Mouse (Mus musculus) adrenal gland, adult 18-20 months (tissue): ENCODE results near the gene Pbx1. TPM values are rescaled to one million over a fixed set of nuclear protein-coding genes. Genes with fewer than 3 reads are reported as not detected.
A peak's percentile ranks its signal among the peaks of the same experiment; 100 is the strongest.

Source experiments
- DNase-seq, 2 experiments: peaks; one replicate each; pipeline ENCODE4 v3.0.0; 2021 to 2022; ENCODE audit warnings: low spot score in 2 of 2
- total RNA-seq, 2 experiments: library from RNA; stranded (reverse); gene quantifications; 1 replicate in 1 of 2; 2 replicates in 1 of 2; pipeline ENCODE4 v1.2.3; 2021

The Pbx1 gene
- total RNA-seq, 2 experiments from 2014 or later = 143 to 202 TPM

DNA sequence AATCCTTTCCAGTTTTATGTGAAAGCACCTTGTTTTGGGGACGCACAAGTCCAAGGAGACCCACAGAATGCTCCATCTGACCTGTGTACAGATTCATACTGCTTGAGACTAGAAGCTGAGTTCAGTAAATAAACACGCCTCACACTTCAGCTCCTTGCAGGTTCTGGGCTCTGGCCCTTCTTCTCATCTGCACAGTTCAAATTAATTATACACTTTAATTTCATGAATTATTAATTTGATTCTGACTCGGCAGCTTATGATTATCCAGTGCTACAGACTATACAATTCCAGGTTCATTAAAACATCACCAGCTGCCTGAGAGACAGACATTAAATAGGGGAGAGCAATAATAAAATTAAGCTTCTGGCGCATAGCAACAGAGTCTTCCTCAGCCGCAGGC lies 156.4 kb downstream of the Pbx1 start:
- DNase-seq = no peak

DNA sequence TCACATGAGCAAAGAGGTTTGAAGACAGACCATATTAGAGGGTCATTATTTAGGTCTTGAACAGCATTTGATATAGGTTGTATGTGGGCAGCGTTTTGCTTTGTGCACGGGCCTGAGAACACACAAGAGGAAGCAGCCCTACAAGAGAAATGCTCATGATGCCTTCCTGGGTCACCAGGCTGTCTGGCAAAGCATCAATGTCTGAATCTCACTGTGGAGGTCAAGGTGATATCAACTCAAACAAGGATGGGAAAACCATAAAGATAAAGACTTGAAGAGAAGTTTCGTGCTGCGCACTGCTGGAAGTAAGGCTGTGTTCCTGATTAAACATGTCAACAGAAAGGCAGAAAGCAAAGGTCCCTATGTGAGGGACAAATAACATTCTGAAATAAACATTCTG lies 157.8 kb downstream of the Pbx1 start:
- DNase-seq = no peak

DNA sequence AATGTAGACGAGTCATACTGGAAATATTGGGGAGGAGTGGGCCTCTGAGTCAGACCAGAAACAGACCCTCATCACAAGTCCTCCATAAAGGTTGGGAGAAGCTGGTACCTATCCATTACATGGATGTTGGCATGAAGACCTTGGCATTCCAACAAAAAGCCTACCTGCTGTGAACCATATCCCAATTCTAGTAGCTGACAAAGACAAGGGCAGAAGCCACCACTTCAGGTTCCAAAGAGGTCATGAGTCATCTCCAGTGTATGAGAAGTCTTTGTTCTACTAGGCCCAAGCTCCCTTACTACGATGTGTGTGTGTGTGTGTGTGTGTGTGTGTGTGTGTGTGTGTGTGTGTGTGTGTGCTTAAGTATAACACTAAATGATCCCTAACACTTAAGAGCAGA lies 160.0 kb downstream of the Pbx1 start:
- no peak for DNase-seq

GRCm38 (mm10) chr1:168271207-168271606 lies 160.9 kb downstream of the Pbx1 start:
- DNase-seq = no peak

DNA sequence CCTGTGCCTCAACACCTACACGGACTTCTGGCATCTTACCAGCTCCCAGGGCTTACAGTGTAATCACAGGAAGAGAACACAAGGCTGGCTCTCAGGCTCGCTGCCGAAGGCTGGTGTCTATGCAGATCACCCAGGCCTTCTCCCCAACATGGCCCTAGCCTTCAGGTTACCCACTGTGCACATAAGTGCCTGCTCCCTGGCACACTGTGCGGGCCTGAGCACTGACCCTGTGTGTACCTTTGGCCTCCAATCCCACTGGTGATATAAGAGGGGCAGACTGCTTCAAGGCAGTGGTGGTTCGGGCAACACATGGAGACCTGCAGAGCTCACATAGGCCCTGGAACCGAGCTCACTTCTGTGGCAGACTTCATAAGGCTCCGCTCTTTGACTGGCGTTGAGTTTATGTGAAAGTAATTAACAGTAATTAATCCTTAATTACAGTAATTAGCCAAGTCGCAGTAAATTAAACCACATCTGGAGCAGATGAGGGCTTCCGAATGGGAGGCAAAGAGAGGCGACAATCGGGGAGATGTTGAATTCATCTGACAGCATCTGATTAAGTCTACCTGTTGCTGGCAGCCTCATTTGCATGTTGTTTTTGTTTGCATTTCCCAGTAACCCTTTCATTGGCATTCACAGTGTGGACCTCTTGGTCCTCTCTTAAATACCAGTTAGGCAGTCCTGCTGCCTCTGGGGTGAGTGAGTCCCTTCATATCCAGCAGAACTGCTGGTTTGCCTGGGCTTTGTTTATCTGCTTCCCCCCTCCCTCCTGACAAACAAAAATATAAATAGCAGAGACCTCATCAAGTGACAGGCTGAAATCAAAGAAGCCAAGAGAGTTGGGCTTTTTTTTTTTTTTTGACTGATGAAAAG lies 163.1 kb downstream of the Pbx1 start:
- DNase-seq = no peak

- no peak for DNase-seq
Observed at GRCm38 (mm10) chr1:168268224-168268623, 163.8 kb downstream of the Pbx1 start.

DNA sequence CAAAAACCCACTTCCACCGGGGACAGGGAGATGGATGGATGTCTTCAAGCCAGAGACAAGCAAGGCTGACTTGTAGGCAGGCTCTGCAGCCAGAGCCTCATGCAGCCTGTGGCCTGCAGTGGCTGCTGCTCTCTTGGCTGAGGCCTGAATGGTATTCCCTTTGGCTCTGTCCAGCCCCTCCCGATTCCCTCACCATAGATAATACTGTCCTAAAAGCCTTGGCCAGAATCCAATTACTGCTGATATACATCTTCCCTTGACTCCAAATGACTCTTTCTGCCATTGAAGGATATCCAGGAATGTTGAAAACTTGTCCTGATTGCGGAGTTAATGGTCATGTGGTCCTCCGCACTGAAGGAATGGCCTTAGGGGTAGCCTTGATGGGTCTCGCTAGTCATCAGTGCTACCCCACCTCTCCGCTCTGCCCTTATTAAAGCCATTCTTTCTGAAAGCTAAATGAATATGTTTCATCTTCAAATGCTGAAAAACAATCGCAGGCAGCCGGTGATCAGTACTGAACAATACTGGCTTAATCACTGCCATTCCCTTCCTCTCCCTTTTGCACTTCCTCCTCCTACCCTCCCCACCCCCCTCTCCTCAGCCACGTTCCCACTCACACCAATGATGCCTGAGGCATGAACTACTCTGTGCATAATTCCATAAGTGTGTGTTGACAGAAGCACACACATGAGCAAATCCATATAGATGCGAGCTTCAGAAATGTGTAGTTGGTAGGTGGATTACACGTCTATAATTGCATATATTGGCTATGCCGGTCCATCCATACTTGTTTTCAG lies 166.3 kb downstream of the Pbx1 start:
- DNase-seq = peak in 1 of 2 experiments; percentile 20

GRCm38 (mm10) chr1:168265090-168265489 lies 167.0 kb downstream of the Pbx1 start:
- peak in 1 of 2 experiments; percentile 10 for DNase-seq

- no peak for DNase-seq
Observed at GRCm38 (mm10) chr1:168260391-168260790, 171.7 kb downstream of the Pbx1 start.

GRCm38 (mm10) chr1:168258856-168259255 lies 173.2 kb downstream of the Pbx1 start:
- no peak for DNase-seq

- no peak for DNase-seq
Observed at GRCm38 (mm10) chr1:168255347-168255908, 176.6 kb downstream of the Pbx1 start.

DNA sequence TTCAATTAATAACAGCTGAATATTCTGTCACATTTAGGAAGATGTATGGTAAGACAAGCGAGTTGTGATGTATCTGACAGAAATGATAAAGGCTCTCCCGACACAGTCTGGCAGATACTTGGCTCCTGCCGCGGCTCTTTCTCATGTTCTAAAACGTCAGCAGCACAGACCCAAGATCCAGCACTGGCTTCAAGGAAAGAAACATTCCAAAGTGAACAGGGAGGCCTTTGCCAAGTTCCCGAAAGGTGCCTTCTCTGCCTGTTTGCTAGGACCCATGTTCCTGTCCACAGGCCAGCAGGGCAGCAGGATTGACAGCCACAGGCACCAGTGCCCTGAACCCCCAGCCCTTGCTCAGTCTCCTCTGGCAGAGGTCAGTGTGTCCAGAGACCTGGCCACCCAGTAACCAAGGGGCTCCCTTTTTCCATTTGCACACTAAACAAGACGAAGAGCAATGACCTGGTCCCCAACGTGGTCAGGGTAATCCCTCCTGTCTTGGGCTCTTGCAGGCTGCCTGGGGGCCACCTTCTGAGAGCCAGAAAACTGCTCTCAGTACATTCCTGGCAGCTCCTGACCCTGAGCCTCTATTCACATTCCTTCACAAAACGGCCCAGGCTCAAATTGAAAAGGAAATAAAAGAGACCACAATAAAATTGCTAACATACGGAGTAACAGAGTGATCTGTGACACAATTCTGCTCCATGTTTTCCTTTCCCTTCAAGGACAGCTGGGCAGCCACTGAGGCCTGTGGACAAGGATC lies 184.9 kb downstream of the Pbx1 start:
- no peak for DNase-seq

DNA sequence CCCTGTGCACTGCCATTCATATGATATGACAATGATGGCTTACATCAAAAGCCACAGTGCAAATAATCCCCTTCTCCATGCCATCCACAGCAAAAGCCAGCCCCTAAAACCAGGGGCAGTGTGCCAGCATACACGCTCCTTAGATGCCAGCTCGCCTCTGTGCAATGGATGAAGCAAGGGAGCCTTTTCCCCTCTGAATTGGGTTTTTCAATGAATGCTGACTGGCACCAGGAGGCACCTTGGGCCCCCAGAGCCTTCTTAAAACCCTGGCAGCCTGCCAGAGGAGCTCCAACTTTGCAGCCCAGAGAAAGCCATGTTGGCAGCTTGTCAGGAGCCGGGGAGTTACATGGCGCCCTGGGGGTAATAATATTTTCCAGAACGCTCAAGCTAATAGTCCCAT lies 186.5 kb downstream of the Pbx1 start:
- peak in 1 of 2 experiments; percentile 46 for DNase-seq

DNA sequence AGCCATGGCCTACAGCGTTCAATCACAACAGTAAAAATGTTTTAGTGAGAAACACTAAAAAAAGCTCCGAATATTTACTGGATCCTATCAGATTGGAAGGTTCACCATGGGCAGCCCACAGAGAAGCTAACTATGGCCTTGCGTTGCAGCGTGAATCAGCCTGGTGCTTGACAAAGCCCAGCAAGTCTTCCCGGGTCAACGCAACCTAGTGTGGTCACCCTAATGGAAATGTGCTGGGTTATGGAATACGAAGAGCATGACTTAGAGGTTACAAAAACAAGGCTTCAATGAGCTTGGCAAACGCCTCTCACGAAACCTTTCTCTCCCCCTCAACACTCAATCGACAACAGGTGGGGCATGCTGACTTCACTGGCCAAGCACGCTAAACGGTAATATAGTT lies 188.3 kb downstream of the Pbx1 start:
- no peak for DNase-seq

GRCm38 (mm10) chr1:168243068-168243467 lies 189.0 kb downstream of the Pbx1 start:
- no peak for DNase-seq

DNA sequence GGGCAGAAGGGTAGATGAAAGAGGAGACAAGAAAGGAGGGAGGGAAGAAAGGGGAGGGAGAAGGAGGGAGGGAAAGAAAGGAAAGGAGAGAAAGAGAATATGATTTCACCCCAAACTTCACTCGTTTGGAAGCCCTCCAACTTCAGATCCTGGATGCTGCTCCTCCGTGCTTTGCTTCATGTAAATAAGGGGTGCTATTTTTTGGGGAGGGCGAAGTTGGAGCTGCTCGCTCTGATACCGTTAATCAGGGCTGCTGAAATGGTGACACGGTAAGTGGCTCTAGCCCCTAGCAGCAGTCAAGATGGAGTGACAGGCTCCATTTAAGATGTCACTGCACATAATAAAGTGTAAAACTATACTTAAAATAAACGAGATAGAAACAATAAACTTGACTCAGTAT lies 190.8 kb downstream of the Pbx1 start:
- no peak for DNase-seq

- DNase-seq = no peak
Observed at GRCm38 (mm10) chr1:168240846-168241245, 191.2 kb downstream of the Pbx1 start.

GRCm38 (mm10) chr1:168240386-168240785 lies 191.7 kb downstream of the Pbx1 start:
- no peak for DNase-seq

DNA sequence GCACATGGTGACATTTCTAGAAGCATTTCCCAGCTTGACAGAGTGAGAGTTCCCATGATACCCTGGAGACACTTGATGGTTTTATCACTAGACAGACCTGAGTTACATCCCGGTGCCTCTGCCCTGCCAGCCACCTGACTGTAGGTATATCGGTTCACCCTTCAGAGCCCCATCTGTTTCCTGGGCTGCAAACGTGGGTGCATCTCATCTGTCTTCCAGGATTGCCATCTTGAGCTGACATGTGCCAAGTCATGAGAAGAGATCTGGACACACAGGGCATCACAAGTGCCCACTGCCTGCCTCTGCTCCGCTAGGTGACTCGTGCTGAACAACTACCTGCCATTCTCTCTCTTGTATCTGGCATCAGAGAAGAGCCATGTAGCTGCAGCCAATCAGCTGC lies 196.0 kb downstream of the Pbx1 start:
- DNase-seq = no peak

GRCm38 (mm10) chr1:168234355-168234754 lies 197.7 kb downstream of the Pbx1 start:
- DNase-seq = no peak

DNA sequence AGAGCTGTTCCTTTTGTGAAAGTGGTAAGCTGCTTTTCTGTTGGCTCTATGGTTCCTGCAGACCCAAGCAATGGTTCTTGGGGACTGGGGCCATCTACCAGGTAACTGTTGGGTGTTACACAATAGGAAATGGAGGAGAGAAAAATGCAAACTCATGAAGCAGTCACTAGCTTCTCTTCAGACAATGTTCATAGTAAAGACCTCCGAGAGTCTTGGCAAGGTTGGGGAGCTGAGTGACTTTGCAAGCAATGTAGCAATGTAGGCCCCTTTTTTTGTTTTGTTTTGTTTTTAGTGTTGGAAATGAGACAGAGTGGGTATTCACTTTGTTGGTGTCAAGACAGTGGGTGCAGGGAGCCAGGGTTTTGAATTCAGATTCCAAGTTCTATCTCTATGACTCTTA lies 198.9 kb downstream of the Pbx1 start:
- DNase-seq = no peak
